Mouse (Mus musculus) lung, postnatal 14 days (tissue): ENCODE results near the gene Ncoa4.
"Not testable (repeated sequence)": the region's sequence is repeated elsewhere in the genome, so short reads cannot be mapped to it uniquely, and the experiment has no call there.

Experiments used
- DNase-seq: peaks from one replicate; pipeline ENCODE4 v3.0.0; 2021

Ncoa4 gene

GRCm38 (mm10) chr14:32159690-32160246, at the start of gene Ncoa4:
Gene Ncoa4 (plus strand): TSS chr14:32159865.
- DNase-seq: peak; percentile 99

DNA sequence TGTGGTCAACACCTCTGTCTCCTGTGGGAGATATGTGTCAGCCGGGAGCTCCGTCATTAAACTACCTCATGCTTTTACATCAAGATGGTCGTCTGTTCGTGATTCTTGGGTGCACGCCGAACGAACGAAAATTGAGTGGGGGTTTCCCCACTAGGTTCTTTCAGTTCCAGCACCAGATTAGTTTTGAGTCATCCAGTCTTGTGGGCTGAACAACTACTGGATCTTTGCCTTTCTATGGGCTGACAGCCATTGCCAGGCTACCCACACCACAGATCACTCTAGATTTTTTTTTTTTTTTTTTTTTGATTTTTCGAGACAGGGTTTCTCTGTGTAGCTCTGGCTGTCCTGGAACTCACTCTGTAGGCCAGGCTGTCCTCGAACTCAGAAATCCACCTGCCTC, 47.5 kb upstream of the Ncoa4 start:
- not testable (repeated sequence) for DNase-seq

DNA sequence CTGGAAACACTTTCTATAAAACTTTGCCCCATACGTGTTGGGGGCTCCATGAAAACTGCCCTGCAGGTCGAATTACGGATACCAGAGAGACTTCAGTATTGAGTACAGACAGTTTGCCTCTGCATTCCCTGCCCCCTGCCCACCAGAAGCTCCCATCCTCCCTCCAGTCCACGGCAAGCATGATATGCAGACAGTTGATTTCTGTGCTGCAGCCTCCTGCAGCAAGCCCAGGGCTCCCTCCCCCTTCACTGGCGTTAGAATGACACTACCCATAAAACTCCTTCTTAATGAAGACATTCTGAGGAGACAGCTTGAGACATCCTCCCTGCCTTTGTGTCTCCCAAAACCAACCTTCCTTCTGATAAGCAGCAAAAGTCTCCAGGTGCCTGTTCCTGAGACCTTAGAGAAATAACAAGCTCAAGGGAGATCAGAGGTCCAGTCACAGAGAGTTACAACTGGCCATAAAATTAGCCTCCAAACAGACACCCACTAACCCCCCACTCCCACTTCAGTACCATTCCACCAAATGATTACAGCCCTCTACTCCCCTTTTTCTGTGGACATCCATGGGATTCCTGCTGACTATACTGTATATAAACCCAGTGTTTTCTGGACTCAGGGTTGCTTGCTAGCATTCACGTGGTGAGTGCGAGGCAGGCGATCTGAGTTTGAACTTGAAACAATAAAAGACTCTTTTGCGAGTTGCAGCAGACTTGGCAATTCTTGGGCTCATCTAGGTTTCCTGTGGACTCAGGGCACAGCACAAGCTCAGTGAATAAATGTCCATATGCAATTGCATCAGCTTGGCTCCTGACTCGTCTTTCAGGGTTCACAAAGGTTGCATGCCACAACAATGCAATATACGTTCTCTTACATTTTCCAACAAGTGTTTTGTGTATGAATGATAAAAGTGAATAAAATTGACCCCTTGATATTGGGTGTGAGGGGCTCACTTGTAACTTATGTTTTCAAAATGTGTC, 38.4 kb upstream of the Ncoa4 start:
- no peak for DNase-seq

- peak; percentile 35 for DNase-seq
Measured at GRCm38 (mm10) chr14:32121920-32122315, 37.7 kb upstream of the Ncoa4 start.

DNA sequence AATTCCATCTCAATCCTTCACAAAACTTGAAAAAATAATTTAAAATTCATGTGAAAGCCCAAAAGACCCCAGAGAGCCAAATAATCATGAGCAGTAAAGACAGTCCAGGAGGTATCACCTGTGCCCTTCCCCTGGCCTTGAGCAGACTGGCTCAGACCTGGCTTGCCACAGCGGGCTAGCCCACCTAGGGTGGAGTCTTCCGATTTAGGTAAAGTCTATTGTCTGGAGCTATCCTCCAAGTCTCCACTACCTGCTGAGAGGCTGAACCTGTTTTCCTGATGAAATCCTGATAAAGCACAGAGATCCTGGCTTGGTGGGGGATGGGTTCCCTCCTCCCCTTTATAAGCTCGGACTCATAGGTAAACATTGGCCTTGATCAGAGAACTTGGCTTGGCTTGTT, 35.4 kb upstream of the Ncoa4 start:
- DNase-seq: no peak

DNA sequence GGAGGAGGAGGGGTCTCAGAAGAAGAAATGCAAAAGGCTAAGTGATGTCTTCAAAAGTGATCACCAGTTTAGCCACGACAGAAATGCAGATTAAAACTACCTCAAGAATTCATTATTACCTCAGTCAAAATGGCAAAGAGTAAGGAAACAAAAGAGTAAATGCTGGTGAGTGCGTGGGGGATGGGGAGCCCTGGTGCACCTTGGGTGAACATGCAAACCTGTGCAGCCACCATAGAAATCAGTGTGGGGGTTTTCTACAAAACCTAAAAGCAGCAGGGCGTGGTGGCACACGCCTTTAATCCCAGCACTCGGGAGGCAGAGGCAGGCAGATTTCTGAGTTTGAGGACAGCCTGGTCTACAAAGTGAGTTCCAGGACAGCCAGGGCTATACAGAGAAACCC, 34.4 kb upstream of the Ncoa4 start:
- not testable (repeated sequence) for DNase-seq

GRCm38 (mm10) chr14:32128409-32128808, 31.3 kb upstream of the Ncoa4 start:
- no peak for DNase-seq

DNA sequence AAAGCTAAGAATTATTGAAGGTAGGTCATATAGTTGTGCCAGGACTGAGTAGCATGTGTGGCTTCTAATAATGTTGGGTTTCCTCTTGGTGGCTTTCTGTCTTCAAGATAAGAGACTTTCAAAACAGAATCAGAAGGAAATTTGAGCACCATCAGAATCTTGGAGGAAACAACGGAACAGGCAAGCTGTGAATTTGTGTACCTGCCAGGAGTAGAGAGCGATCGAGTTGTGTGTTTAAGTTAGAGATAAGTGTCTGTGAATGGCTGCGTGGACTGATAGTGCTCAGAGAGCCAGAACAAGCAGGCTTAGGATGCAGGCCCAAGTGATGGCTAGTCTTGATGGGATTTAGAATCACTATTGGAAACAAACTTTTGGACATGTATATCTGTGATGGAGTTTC, 27.8 kb upstream of the Ncoa4 start:
- DNase-seq: no peak

DNA sequence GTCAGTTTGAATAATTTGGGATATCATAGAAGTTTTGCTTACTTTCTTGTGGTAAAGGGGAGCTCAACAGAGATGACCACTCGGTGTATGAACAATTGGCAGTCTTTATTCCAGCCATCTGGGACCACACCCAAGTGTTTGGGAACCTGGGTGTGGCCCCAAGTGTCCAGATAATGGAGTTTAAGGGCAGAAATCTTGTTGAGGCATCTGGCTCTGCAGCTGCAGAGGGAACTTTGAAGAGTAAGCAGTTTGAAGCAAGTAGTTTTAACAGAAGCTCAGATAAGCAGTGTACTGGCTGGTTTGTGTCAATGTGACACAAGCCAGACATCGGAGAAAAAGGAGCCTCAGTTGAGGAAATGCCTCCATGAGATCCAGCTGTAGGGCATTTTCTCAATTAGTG, 25.4 kb upstream of the Ncoa4 start:
- no peak for DNase-seq

DNA sequence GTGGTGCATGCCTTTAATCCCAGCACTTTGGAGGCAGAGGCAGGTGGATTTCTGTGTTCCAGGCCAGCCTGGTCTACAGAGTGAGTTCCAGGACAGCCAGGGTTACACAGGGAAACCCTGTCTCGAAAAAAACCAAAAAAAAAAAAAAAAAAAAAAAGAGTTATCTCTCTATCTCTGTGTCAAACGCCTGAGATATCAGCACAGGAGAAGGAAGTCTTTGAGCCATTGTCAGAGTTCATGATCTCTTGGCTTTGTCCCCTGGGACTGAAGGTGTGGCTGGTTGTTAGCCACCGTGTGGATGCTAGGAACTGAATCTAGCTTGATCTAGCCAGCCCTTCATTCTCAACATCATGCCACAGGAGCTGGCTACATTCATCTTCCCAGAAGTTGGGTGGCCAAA, 23.2 kb upstream of the Ncoa4 start:
- not testable (repeated sequence) for DNase-seq

DNA sequence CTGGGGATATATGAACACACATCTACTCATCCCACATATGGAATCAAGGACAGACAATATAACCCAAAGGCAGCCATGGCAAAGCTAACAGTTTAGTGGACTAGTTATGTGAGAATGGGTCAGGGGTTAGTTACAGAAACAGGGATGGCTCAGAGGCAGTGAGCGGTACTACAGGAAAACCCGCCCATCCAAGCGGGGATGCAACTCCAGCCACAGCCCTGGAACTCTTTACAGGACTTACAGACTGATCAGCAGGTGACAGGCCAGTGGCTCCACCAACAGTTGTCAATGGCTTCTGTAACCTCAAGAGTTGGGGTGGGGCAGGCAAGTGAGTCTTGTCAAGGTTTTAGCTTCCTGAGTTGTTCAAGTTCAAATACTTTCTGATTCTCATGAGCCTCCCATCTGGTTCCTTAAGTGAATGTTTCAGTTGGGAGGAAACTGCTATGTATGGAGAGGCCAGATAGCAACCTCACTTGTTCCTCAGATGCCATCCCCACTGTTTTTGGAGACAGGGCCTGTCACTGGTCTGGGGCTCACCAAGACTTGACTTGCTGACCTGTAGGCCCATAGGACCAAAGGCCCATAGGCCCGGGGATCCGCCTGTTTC, 19.2 kb upstream of the Ncoa4 start:
- no peak for DNase-seq

- no peak for DNase-seq
Measured at GRCm38 (mm10) chr14:32141723-32142122, 17.9 kb upstream of the Ncoa4 start, which contains the start of gene Msmb. Gene Msmb (plus strand): TSS chr14:32142023.

DNA sequence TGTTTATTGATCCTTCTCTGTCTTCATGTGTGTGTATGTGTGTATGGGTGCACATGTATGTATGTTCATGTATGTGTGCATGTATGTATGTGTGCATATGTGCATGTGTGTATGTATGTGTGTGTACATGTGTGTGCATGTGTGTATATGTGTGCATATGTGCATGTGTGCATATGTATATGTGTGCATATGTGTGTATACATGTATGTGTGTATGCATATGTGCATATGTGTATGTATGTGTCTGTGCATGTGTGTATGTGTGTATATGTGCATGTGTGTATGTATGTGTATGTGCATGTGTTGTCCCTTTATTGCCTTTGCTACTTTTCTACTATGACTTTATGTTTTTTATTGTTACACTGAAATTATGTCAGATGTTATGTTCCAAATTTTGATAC, 14.9 kb upstream of the Ncoa4 start:
- no peak for DNase-seq

DNA sequence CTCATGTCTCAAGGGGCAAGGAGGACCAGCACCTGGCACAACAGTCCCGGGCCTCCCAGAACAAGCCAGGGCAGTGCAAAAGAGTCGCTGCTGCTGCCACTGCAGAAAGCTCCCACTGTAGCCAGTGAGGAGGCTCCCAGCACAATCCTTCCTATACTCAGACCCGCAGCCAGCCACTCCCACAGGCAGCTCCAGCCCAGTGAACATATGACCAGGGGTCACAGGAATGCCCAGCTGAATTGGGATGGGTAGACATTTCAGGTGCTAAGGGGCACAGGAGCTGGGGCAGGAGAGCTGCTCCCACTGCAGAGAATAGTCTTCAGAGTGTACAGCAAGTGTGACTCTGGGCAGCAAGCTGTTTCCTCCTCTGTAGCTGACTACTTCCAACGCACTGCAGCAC, 14.3 kb upstream of the Ncoa4 start:
- DNase-seq: no peak

DNA sequence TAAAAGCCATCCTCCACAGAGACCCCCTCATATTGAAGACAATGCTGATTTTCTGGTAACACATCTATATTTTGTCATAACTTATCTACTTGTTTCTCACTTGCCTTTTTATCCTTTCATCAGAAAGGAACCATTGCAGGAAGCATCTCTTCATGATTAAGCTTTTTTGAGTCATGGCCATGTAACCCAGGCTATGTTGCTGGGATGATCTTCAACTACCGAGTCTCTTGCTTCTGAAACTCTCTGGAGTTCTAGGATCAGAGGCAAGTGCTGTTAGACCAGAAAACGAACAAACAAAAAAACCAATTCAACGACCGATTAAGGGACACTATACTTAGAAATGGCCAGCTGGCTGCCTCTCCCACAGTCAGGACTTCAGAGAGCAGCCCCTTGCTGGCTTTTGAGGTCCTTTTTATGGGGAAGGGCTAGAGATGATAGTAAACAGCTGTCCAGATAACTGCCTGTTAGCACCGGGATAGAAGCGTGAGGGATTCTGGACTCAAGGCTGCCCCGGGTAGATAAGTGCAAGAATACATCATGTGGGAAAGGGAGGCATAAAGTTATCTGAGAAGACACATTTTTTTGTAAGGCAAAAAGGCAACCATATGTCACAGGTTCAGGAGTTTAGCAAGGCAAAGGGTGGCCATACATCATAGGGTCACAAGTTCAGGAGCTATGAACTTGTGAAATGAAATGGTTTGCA, 13.7 kb upstream of the Ncoa4 start:
- no peak for DNase-seq

DNA sequence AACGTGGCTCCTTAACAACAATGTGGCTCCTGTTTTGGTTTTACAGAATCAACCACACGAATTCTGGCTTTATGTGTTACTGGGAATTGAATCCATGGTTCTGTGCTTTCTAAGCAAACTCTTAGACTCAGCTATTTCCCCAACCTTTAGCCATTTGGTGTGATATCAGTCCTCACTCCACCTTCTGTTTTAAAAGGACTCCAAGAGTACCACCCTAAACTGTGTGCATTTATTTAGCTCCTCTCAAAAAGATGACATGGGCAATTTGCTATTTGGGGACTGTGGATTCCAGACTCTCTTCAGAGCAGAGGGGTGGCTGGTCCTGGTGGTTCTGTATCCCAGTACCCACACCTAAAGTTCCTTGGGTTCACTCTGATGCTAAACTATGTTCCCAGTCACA, 13.1 kb upstream of the Ncoa4 start:
- DNase-seq: no peak

DNA sequence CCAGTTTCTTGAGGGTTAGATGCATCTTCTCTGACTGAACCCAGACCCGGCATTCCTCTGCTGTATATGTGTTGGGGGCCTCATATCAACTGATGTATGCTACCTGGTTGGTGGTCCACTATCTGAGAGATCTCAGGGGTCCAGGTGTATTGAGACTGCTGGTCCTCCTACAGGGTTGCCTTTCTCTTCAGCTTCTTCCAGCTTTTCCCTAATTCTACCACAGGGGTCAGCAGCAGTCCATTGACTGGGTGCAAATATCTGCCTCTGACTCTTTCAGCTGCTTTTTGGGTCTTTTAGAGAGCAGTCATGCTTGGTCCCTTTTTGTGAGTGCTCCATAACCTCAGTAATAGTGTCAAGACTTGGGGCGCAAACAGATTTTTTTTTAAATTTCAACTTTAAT, 8.8 kb upstream of the Ncoa4 start:
- DNase-seq: no peak

GRCm38 (mm10) chr14:32152243-32152965, 7.3 kb upstream of the Ncoa4 start:
- DNase-seq: no peak

- no peak for DNase-seq
Measured at GRCm38 (mm10) chr14:32153156-32153555, 6.5 kb upstream of the Ncoa4 start.

GRCm38 (mm10) chr14:32154758-32155157, 4.9 kb upstream of the Ncoa4 start:
- no peak for DNase-seq

DNA sequence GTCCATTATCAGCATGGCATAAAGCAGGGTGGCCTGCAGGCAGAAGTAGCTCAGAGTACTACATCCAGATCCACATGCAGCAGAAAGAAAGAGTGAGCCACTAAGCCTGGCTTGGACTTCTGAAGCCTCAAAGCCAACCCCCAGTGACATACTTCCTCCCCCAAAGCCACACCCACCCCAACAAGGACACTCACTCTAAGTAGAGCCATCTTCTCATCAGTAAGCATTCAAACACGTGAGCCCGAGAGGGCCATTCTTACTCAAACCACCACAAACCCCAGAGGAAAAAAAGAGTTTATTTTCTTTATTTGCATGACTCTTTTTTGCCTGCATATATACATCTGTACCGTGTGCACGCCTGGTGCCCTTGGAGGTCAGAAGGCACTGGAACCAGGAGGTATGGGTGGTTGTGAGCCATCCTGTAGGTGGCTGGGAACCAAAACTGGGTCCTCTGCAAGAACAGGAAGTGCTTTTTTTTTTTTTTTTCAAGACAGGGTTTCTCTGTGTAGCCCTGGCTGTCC, 455 bp upstream of the Ncoa4 start:
- no peak for DNase-seq

DNA sequence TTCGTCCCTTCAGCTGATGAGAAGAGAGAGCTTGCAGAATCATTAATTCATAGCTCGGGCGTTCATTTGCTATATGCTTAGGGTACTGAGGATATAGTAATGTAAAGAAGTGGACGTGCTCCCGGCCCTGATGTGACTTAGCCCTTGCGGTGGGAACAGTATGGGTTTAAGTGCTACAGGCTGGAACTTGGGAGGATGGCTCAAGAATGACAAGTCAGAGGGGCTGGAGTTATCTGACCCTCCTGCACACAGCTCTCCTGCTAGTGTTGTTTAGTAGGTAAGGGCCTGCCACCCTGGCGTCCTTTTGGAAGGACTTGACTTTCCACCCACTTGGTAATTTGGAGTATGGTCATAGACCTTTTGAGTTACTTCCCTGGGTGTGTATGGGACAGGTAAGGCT, 898 bp downstream of the Ncoa4 start:
- no peak for DNase-seq
